Mouse (Mus musculus): Measurements from ENCODE around the gene Actl10.

- TF ChIP-seq CTCF (IDR thresholded peaks at IDR 0.05) (no peak), EP300 (IDR thresholded peaks at IDR 0.05) (no peak)
These were observed 44.2 kb downstream of the Actl10 start for GRCm38 (mm10) chr2:154595775-154596174.
